Comparison of ENCODE assay signal across 9 mouse cellular contexts in the genomic region with DNA sequence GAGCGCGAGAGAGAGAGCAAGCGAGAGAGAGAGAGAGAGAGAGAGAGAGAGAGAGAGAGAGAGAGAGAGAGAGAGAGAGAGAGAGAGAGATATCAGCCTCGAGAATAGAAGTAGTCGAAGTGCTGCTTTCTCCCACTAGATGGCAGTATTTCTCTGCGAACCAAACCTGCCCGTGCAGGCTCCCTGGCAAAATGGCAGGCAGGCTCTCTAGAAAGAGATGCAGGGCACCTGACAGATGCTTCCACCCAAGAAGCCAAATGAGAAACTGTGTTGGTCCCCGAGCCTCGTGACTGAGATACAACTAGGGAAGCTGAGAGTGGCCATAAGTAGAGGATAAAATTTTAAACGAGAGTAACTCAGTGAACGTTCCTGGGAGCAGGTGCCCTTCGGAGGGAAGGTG. TPM values are rescaled to one million over a fixed set of nuclear protein-coding genes. Genes with fewer than 3 reads are reported as not detected.
DNase-seq lines count a peak whose midpoint lies in the region; ATAC-seq and TF ChIP-seq lines count a peak whose summit lies in the region.
"Had no signal": no experiment of that assay in that cellular context is flagged by ENCODE, and none has a peak within 500 bp of the region (broad histone marks: within the 10 kb centered on the region; RNA-seq: fewer than 3 reads in every experiment).

No protein-coding gene starts in this region.

- ATAC-seq in kidney, embryonic 16.5 days (ENCODE audit: low FRiP score, low TSS enrichment) = no peak
- ATAC-seq in frontal cortex, adult (ENCODE audit: low TSS enrichment) = peak; percentile 91
- ATAC-seq in inflammation-experienced regulatory T-cells, adult 6 months = peak; percentile 79
- no peak for ATAC-seq in limb, embryonic 14.5 days (ENCODE audit: low FRiP score, low read depth)

- no peaks in the 10 kb centered on the region for H3K4me1 ChIP-seq in kidney, adult 2 months (ENCODE audit: control insufficient read depth, insufficient read depth, low read length)
- no peaks in the 10 kb centered on the region for H3K4me1 ChIP-seq in kidney, embryonic 16.5 days (ENCODE audit: insufficient read depth, low read length)
- peaks cover 9% of the 10 kb centered on the region for H3K4me1 ChIP-seq in cerebellum, adult 2 months (ENCODE audit: control insufficient read depth, insufficient read depth, low read length)
- no peaks in the 10 kb centered on the region for H3K4me1 ChIP-seq in limb, embryonic 14.5 days (ENCODE audit: control insufficient read depth, insufficient read depth, low read length)

- peak; percentile 73 for DNase-seq in kidney, adult 2 months
- peak; percentile 69 to 80 for DNase-seq in cerebellum, adult 2 months
- peak; percentile 77 for DNase-seq in limb, embryonic 14.5 days (ENCODE audit: low spot score)
- peak; percentile 54 to 75 for DNase-seq in natural killer cell, adult 2 months (ENCODE audit: low spot score in 2 of 2)
- peak; percentile 79 to 88 for DNase-seq in spleen, postnatal 4 days (ENCODE audit: low spot score in 2 of 2)

- 19% methylated on average over 11 of the region's 12 CpGs for WGBS in kidney, adult 2 months
- 27% methylated on average over 10 of the region's 12 CpGs for WGBS in kidney, embryonic 16.5 days
- WGBS in cerebellum, adult 2 months = 14% methylated on average over 11 of the region's 12 CpGs
- 22% methylated on average over 12 of the region's 12 CpGs for WGBS in limb, embryonic 14.5 days

- peaks cover 5% of the 10 kb centered on the region; the same call in 1 of the 2 replicates for H3K9me3 ChIP-seq in kidney, embryonic 16.5 days (ENCODE audit: low read length)
- H3K9me3 ChIP-seq in limb, embryonic 14.5 days (ENCODE audit: control insufficient read depth, low read length) = no peaks in the 10 kb centered on the region
- H3K9me3 ChIP-seq: embryonic facial prominence, embryonic 12.5 days had no signal

- H3K9ac ChIP-seq in kidney, embryonic 16.5 days (replicated peaks; ENCODE audit: low read length) = no peak overlapping the region
- H3K9ac ChIP-seq in limb, embryonic 14.5 days (ENCODE audit: low read depth, low read length, severe bottlenecking) = no peak overlapping the region
- H3K9ac ChIP-seq: embryonic facial prominence, embryonic 12.5 days had no signal

- no peak overlapping the region for H3K27ac ChIP-seq in kidney, adult 2 months (ENCODE audit: insufficient read depth, low read depth, low read length)
- no peak overlapping the region for H3K27ac ChIP-seq in kidney, embryonic 16.5 days (ENCODE audit: low read length)
- no peak overlapping the region for H3K27ac ChIP-seq in cerebellum, adult 2 months (ENCODE audit: insufficient read depth, low read length)
- no peak overlapping the region for H3K27ac ChIP-seq in limb, embryonic 14.5 days (replicated peaks; ENCODE audit: low read depth, low read length)
- H3K27ac ChIP-seq: embryonic facial prominence, embryonic 12.5 days had no signal

- peak; percentile 82 for TF ChIP-seq CTCF in kidney, adult 2 months (conservative IDR thresholded peaks at IDR 0.05; ENCODE audit: insufficient read depth, insufficient read length, low read depth, low read length)
- TF ChIP-seq CTCF in cerebellum, adult 2 months (IDR thresholded peaks at IDR 0.05; ENCODE audit: borderline replicate concordance, insufficient read depth, low read depth, low read length) = peak; percentile 87

- no peak overlapping the region for H3K4me2 ChIP-seq in kidney, embryonic 16.5 days (replicated peaks; ENCODE audit: low read depth, low read length)
- no peak overlapping the region for H3K4me2 ChIP-seq in limb, embryonic 14.5 days (replicated peaks; ENCODE audit: low read depth, low read length, severe bottlenecking)
- H3K4me2 ChIP-seq: embryonic facial prominence, embryonic 12.5 days had no signal

- H3K4me3 ChIP-seq in kidney, adult 2 months (ENCODE audit: insufficient read depth, low read depth, low read length) = no peak overlapping the region
- H3K4me3 ChIP-seq in kidney, embryonic 16.5 days (ENCODE audit: low read length) = no peak overlapping the region
- H3K4me3 ChIP-seq in cerebellum, adult 2 months (replicated peaks; ENCODE audit: insufficient read depth, low read depth, low read length) = no peak overlapping the region
- no peak overlapping the region for H3K4me3 ChIP-seq in limb, embryonic 14.5 days (replicated peaks; ENCODE audit: low read length)
- H3K4me3 ChIP-seq: embryonic facial prominence, embryonic 12.5 days had no signal

- no peak for TF ChIP-seq POLR2A in kidney, adult 2 months (IDR thresholded peaks at IDR 0.05; ENCODE audit: low read depth, low read length)
- TF ChIP-seq POLR2A in cerebellum, adult 2 months (IDR thresholded peaks at IDR 0.05; ENCODE audit: borderline replicate concordance, insufficient read depth, low read length) = no peak
- no peak for TF ChIP-seq POLR2A in limb, embryonic 14.5 days (IDR thresholded peaks at IDR 0.05; ENCODE audit: borderline replicate concordance, extremely low read depth, insufficient read depth, insufficient read length)

- H3K27me3 ChIP-seq in kidney, adult 2 months (replicated peaks; ENCODE audit: control insufficient read depth, insufficient read depth, low read length) = no peaks in the 10 kb centered on the region
- peaks cover 11% of the 10 kb centered on the region; the same call in 1 of the 2 replicates for H3K27me3 ChIP-seq in kidney, embryonic 16.5 days (ENCODE audit: insufficient read depth, low read length)
- no peaks in the 10 kb centered on the region for H3K27me3 ChIP-seq in cerebellum, adult 2 months (ENCODE audit: control insufficient read depth, insufficient read depth, low read length)
- H3K27me3 ChIP-seq in limb, embryonic 14.5 days (ENCODE audit: control insufficient read depth, insufficient read depth, low read length) = no peaks in the 10 kb centered on the region
- H3K27me3 ChIP-seq: embryonic facial prominence, embryonic 12.5 days had no signal

- H3K36me3 ChIP-seq in kidney, adult 2 months (ENCODE audit: control insufficient read depth, insufficient read depth, low read length) = no peaks in the 10 kb centered on the region
- H3K36me3 ChIP-seq in kidney, embryonic 16.5 days (ENCODE audit: insufficient read depth, low read length) = no peaks in the 10 kb centered on the region
- no peaks in the 10 kb centered on the region for H3K36me3 ChIP-seq in limb, embryonic 14.5 days (ENCODE audit: control insufficient read depth, insufficient read depth, low read length)
- H3K36me3 ChIP-seq: embryonic facial prominence, embryonic 12.5 days had no signal

RNA-seq across cellular contexts. Expression of a gene that starts 13.4 kb away (rescaled TPM):
- polyA plus RNA-seq in kidney, adult 2 months (2012; rRNA removed) = 0.14 and 0.42 TPM in 2 replicates
- polyA plus RNA-seq in kidney, embryonic 16.5 days (2015; fragmentation: Nextera tagmentation; extraction: Ambion mirVana) = 0.09 TPM in 1 of 2 replicates, not detected in the other
- polyA plus RNA-seq in cerebellum, adult 2 months (2012; rRNA removed) = 1.4 and 2.1 TPM in 2 replicates
- 1 to 10 TPM in 1 of 3 experiments, under 1 TPM in 2; 0.26 to 1.1 (median 0.36) TPM for polyA plus RNA-seq in inflammation-experienced regulatory T-cells, adult 6 months (2017; shearing (Covaris generic))
- polyA plus RNA-seq in limb, embryonic 14.5 days (2012; rRNA removed) = 0.45 and 0.60 TPM in 2 replicates
- 0.32 and 1.3 TPM in 2 replicates for polyA plus RNA-seq in limb, embryonic 14.5 days (2014; fragmentation: Nextera tagmentation; extraction: Ambion mirVana)

RNA-seq across cellular contexts. Expression of a gene that starts 37.2 kb away (rescaled TPM):
- 13.3 and 13.6 TPM in 2 replicates for polyA plus RNA-seq in kidney, adult 2 months (2012; rRNA removed)
- 51.4 and 54.5 TPM in 2 replicates for polyA plus RNA-seq in kidney, embryonic 16.5 days (2015; fragmentation: Nextera tagmentation; extraction: Ambion mirVana)
- polyA plus RNA-seq in cerebellum, adult 2 months (2012; rRNA removed) = 155 and 168 TPM in 2 replicates
- polyA plus RNA-seq in inflammation-experienced regulatory T-cells, adult 6 months (2017; shearing (Covaris generic)) = 100 to 1,000 TPM in 2 of 3 experiments, 10 to 100 TPM in 1; 70.7 to 130 (median 118) TPM
- 117 and 132 TPM in 2 replicates for polyA plus RNA-seq in limb, embryonic 14.5 days (2012; rRNA removed)
- polyA plus RNA-seq in limb, embryonic 14.5 days (2014; fragmentation: Nextera tagmentation; extraction: Ambion mirVana) = 56.2 and 69.4 TPM in 2 replicates

Comparison
In these comparisons a context has a peak if more than half of its experiments do, and no peak if none do; other contexts are left out.
1. ATAC-seq: peak in frontal cortex, adult (single experiment) and inflammation-experienced regulatory T-cells, adult 6 months (single experiment); none in kidney, embryonic 16.5 days (single experiment) and limb, embryonic 14.5 days (single experiment).
2. Peak in every context shown above with its lines, with median percentiles within 50 percentile points of each other: DNase-seq.